Mouse (Mus musculus) kidney, adult 8-10 months (tissue): ENCODE data around the gene Srl.
"Not testable (repeated sequence)": the region's sequence is repeated elsewhere in the genome, so short reads cannot be mapped to it uniquely, and the experiment has no call there.

ENCODE experiments used
- DNase-seq, 2 experiments: peaks; one replicate each; pipeline ENCODE4 v3.0.0; 2022

Srl gene

GRCm38 (mm10) chr16:4551885-4552284 lies 10.3 kb upstream of the Srl start:
- DNase-seq, result no peak

- DNase-seq, result peak; percentile 59 to 80
These were observed 9.4 kb upstream of the Srl start for GRCm38 (mm10) chr16:4551056-4551455.

DNA sequence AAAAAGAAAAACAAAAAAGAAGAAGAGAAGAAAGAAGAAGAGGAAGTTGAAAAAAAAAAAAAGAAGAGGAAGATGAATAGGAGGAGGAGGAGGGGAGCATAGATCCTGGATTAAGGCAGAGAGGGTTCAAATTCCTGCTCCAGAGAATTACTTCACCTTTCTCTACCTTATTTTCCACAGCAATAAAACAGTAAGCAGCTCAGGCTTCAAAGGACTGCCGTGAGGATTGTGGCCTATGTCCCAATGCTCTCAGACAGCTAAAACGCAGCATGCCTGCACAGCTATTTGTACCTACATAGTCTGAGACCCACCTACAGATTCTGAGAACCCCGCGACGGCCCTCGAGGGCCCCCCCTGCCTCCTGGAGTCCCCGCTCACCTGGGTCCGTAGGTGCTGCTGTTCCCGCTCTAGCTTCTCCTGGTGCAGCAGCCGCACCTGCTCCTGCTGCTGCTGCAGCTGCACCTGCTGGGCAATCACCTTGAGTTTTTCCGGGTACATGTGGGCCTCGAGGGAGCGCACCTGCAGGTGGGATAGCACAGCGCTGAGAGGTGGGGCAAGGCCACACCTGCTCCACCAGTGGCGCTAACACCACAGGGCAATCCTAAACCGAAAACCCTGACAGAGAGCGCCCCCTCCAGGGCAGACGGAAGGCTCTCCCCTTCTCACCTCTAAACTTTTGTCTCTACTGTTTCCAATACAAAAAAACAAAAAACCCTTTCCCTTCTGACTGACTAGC lies 7.5 kb upstream of the Srl start:
- no peak for DNase-seq

- no peak for DNase-seq
These were observed 6.0 kb upstream of the Srl start for GRCm38 (mm10) chr16:4547611-4548010.

GRCm38 (mm10) chr16:4546838-4547237 lies 5.2 kb upstream of the Srl start:
- DNase-seq, result no peak

DNA sequence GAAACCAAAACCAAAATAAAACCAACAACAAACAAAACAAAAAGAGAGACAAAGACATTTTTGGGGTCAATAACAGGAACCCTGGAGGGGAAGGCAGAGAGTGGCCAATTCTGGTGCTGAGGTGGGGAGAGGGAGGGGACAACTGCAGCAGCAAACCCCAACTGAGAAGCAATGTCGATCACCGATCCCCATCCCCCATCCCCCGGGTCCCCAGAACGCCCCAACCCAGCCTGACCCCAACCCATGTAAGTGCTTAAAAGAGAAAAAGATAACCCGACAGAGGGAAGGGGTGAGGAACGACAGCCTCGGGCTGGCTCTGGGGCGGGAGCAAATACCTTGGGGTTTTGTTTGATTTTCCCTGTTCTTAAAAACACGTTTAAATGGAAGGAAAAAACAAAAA lies 3.2 kb upstream of the Srl start:
- no peak for DNase-seq

- DNase-seq, result no peak
These were observed 1.6 kb upstream of the Srl start for GRCm38 (mm10) chr16:4543266-4543665.

DNA sequence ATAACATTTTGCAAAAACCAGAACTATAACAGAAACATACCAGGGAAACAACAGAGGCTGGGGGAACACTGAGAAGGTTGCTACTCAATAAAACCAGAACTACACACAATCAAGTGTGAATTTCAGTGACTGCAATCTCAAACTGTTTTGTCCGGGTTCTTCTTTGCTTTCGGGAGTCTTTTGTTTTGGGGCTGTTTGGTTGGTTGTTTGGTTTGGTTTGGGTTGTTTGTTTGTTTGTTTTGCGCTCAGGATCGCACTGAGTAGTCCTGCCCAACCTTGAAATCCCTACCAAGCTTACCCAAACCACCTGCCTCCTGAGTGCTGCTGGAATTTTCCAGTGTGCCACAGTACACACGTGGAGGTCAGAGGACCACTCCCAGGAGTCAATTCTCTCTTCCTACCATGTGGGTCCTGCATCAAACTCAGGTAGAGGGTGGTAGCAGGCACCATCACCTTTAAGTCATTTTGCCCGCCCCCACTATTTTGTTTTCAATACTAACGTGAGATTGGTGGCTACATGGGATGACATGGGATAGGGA lies 689 bp upstream of the Srl start:
- no peak for DNase-seq

DNA sequence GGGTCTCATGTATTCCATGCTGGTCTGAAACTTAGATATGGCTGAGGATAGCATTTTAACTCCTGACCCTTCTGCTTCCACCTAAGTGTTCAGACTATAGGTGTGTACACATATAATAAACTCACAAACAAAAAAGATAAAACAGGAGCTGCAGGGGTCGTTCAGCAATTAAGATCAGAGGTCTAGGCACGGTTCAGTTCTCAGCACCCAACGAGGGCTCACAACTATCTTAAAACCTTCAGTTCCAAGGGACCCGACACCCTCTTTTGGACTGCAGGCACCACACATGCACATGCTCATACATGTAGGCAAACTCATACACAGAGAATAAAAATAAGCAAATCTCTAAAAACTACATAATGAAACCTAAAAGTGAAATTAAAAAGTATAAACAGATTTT lies 583 bp downstream of the Srl start:
- DNase-seq, result no peak

DNA sequence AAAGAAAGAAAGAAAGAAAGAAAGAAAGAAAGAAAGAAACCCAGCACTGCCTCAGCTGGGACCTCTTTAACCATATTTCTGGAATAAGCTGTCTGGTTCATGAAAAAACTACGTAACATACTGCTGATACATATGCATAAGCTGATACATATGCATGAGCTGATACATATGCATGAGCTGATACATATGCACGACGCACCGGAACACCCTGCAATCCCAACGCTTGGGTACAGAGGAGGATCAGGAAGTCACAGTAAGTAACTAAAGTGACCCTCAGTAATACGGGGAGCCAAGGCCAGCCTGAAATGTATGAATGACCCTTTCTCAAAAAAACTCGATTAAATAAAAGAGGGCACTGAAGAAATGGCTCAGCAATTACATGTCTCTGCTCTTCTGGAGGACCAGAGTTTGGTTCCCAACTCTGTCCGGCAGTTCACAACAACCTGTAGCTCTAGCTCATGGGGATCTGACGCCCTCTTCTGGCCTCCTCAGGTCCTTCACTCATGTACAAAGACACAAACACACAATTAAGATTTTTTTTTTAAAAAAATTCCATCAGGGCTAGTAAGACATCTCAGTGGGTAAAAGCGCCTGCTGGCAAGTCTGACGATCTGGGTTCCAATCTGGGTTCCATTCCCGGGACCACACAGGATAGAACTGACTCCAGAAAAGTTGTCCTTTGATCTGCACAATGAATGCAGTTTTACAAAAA lies 1.4 kb downstream of the Srl start:
- DNase-seq, result no peak

DNA sequence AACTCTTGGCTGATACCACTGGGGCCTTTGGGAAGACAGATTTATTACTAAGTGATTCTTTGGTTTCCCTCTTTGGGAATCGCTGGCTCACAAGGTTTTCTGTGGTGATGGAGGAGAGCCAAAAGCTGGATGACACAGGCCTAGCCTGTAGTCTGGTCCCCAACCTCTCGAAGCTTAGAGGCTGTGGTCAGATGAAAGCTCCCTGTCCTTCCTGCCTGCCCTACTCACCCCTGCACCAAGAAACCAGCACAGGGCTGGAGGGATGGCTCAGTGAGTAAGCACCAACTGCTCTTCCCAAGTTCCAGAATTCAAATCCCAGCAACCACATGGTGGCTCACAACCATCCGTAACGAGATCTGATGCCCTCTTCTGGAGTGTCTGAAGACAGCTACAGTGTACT lies 2.1 kb downstream of the Srl start:
- DNase-seq, result no peak

GRCm38 (mm10) chr16:4537616-4538358 lies 3.8 kb downstream of the Srl start:
- no peak for DNase-seq

DNA sequence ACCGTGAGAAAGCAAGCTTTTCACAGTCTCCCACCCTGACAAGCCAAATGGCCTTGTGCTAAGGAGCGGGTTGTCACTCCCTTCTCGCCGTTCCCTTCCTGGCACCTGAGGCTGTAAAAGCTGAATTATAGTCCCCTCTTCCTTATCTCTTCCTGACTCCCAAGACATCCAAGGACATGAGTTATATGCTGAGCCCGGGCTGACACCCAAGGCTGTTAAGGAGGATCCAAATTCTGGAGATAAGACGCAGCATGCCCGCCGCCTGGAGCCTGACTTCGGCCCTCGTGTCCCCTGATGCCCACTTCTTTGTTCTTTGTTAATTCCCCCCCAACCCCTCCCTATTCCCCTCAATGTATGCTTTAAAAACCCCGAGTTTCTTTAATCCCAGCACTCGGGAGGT lies 14.2 kb downstream of the Srl start:
- not testable (repeated sequence) for DNase-seq

- DNase-seq, result no peak
These were observed 18.2 kb downstream of the Srl start for GRCm38 (mm10) chr16:4523313-4524004.

GRCm38 (mm10) chr16:4522879-4523278 lies 18.7 kb downstream of the Srl start:
- DNase-seq, result no peak

DNA sequence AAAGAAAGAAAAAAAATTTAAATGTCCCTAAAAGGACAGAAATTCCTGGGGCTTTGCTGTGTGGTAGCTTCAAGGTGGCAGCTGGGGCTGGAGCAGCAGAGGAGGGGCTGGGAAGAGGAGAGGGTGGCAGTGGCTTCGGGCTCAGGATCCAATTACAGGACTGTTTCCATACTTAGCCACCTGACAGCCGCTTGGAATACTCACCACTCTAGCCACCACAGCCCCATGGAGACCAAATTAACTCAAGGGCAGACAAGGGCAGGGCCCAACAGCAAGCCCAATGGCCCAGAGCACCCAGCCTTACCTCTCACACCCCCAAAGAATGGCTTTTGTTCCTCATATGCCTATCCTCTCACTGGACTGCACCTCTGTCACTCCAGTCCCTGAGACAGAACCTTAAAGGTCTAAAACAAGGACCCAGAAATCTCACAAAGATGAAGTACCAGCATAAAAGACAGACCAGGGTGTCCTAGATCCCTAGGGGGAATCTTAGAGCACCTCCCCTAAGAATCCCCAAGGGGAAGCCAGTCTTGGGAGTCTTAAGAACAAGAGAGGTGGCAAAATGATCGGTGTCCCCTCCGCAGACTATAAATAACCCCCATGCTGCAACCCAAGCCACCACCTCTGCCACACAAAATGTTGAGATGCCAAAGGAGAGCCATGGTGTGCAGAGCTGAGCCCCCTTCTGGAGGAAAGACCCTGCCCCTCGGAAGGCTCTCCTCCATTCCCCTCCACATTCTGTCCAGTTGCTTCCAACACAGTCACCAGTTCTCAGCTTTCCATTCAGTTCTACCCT lies 19.7 kb downstream of the Srl start:
- peak in 1 of 2 experiments; percentile 42 for DNase-seq

GRCm38 (mm10) chr16:4521074-4521667 lies 20.4 kb downstream of the Srl start:
- DNase-seq, result no peak

GRCm38 (mm10) chr16:4520673-4521072 lies 20.9 kb downstream of the Srl start:
- no peak for DNase-seq

- DNase-seq, result no peak
These were observed 21.8 kb downstream of the Srl start for GRCm38 (mm10) chr16:4519825-4520224.

GRCm38 (mm10) chr16:4519157-4519556 lies 22.5 kb downstream of the Srl start:
- no peak for DNase-seq

GRCm38 (mm10) chr16:4517906-4518305 lies 23.7 kb downstream of the Srl start:
- DNase-seq, result peak in 1 of 2 experiments; percentile 38

GRCm38 (mm10) chr16:4514383-4514782 lies 27.2 kb downstream of the Srl start:
- no peak for DNase-seq
